Mouse (Mus musculus): Measurements from ENCODE around the gene Mageb5. TPM values are rescaled to one million over a fixed set of nuclear protein-coding genes. Genes with fewer than 3 reads are reported as not detected.
"Not testable (repeated sequence)": the region's sequence is repeated elsewhere in the genome, so short reads cannot be mapped to it uniquely, and the experiment has no call there.

Mageb5 gene
- polyA plus RNA-seq (2015; fragmentation: Nextera tagmentation; extraction: Ambion mirVana), result not detected in 2 replicates

DNA sequence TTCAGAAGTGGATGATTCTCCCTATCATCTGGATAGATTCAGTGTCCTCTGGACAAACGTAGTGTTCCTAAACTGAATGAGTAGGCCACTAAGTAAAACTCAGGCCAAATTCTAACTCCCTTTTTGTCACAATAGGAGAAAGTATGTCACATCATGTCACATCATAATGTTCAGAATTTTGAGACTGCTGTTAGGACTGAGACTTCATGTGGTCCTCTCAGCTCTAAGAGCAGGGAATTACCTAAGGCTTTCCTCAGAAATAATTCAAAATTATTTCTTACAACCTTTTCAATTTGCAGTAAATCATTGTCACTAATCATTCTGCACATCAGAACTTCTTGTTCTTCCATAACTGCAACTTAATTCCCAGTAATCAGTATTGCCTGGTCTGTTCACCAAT lies at the start of gene Mageb5:
Gene Mageb5, minus strand, starts transcription at position 101 of the 400 bp plus-strand sequence.
- not testable (repeated sequence) for H3K4me3 ChIP-seq (ENCODE audit: low read length); ATAC-seq; H3K36me3 ChIP-seq (ENCODE audit: control insufficient read depth, insufficient read depth, low read length); H3K4me2 ChIP-seq (ENCODE audit: low read depth, low read length); H3K27me3 ChIP-seq (replicated peaks; ENCODE audit: control insufficient read depth, insufficient read depth, low read length); H3K9ac ChIP-seq (ENCODE audit: low read depth, low read length); H3K27ac ChIP-seq (ENCODE audit: low read length); H3K9me3 ChIP-seq (ENCODE audit: control insufficient read depth, low read length); H3K4me1 ChIP-seq (ENCODE audit: control insufficient read depth, insufficient read depth, low read length)
- WGBS, result 82% methylated on average over 1 of the region's 1 CpGs

DNA sequence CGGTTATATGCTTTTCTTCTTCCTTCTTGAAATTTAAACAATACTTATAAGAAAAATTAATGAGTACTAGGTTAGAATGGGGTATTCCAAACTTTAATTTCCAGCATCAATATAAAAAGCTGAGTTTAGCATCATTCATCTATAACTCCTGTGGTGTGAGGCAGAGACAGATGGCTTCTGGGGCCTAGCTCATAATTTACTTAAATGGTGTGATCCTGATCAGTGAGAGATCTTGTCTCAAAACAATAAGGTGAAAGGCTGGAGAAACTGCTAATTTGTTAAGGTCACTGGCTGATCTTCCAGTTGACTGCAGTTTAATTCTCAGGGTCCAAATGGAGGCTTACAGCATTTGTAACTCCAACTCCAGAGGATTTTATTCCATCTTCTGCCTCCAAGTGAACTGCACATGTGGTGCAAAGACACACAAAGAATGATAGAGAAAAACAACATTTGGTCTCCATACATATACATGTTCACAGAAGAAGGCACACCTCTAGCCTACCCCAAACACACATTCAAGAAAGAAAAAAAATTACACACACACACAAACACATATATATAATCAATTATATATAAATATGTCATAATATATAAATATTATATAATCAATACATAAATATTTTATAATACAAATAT lies 23.1 kb downstream of the Mageb5 start:
- H3K27me3 ChIP-seq (replicated peaks; ENCODE audit: control insufficient read depth, insufficient read depth, low read length); H3K36me3 ChIP-seq (ENCODE audit: control insufficient read depth, insufficient read depth, low read length); H3K9ac ChIP-seq (ENCODE audit: low read depth, low read length); H3K27ac ChIP-seq (ENCODE audit: low read length); H3K9me3 ChIP-seq (ENCODE audit: control insufficient read depth, low read length); ATAC-seq; H3K4me3 ChIP-seq (ENCODE audit: low read length); H3K4me1 ChIP-seq (ENCODE audit: control insufficient read depth, insufficient read depth, low read length); H3K4me2 ChIP-seq (ENCODE audit: low read depth, low read length): not testable (repeated sequence)
- no CpG with 5 or more reads among the region's 1 CpGs for WGBS

Other genes with a start within 250 kb of the Mageb5 start
- not detected in 2 replicates for gene 1700084M14Rik, start 207.1 kb downstream of the Mageb5 start, polyA plus RNA-seq (2015; fragmentation: Nextera tagmentation; extraction: Ambion mirVana)
- not detected in 2 replicates for gene Gm14781, start 150.8 kb downstream of the Mageb5 start, polyA plus RNA-seq (2015; fragmentation: Nextera tagmentation; extraction: Ambion mirVana)
- gene Mageb1, start 233.3 kb upstream of the Mageb5 start, polyA plus RNA-seq (2015; fragmentation: Nextera tagmentation; extraction: Ambion mirVana), result not detected in 2 replicates